Mouse (Mus musculus): ENCODE data around the gene Akap11.
"Not testable (repeated sequence)": the region's sequence is repeated elsewhere in the genome, so short reads cannot be mapped to it uniquely, and the experiment has no call there.

Akap11 gene

DNA sequence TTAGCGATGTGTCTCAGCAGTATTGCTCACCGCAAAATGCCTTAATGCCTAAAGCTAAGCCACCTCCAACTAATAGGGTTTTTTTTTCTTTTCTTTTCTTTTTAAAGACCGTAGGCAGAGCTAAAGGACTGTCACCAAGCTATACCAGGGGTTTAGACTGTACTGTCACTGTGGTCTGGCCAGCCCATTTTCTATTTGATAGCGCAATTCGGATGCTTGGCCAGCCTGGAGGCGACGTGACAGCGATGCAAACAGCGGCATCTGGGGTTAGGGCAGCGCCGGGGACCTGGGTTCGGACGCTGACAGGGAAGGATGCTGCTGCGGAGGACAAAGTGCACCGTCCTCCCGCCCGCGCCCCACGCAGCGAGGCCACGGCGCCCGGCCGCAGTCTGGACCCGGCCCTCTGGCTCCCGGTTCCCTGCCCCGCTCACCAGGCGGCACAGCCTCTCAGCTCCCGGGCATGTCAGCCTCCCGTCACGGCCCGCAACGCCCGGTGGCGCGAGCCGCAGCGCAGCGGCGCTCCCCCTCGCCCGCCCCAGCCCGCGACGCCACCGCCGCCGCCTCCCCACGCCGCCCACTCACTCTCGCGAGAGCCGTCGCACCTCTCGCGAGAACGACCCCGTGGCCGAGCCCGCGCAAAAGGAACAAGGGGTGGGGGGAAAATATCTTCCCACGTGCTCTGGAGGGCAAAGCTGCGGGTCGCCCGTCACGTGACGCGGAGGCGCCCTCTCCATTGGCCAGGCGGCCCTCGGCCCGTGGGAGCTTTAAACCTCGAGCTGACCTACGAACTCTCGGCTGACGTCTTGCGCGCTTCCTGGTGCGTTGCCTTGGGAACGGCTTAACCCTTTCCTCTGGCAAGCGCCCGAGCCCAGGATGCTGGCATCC lies at the start of gene Akap11:
Gene Akap11 (minus strand): TSS at position 528 of the 885 bp plus-strand sequence.
- peak; percentile 98 for DNase-seq

DNA sequence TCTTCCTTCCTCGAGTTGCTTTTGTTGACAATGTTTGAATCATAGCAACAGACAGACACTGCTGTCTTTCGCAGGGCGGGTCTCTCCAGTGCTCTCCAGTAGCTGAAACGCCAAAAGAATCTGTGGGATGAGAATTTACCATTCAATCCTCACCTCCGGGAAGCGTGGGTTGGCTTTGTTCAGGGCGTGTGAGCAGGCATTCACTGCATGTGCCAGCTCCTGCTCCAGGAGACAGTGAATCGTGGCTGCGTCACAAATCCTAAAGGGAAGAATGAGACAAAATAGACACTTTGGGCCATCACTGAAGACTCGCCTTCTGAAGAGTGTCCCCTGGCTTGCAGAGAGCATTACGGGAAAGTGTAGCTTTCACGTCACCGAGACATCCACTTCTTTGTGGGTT lies 47.6 kb upstream of the Akap11 start:
- DNase-seq: no peak

DNA sequence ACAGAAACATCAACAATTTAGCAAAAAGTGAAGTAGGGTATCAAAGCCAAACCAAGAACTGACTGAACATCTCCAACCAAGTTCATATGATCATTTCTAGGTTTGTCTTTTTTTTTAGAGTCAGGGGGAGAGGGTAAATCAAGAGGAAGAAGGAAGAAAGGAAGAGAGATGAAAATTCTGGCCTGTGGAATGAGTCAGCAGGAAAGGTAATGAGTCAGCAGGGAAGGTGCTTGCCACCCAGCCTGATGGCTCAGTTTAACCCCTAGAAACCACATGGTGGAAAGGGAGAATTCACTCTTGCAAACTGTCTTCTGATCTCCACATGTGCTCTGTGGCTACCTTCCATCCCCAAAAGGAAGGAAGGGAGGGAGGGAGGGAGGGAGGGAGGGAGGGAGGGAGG lies 46.6 kb upstream of the Akap11 start:
- no peak for DNase-seq

DNA sequence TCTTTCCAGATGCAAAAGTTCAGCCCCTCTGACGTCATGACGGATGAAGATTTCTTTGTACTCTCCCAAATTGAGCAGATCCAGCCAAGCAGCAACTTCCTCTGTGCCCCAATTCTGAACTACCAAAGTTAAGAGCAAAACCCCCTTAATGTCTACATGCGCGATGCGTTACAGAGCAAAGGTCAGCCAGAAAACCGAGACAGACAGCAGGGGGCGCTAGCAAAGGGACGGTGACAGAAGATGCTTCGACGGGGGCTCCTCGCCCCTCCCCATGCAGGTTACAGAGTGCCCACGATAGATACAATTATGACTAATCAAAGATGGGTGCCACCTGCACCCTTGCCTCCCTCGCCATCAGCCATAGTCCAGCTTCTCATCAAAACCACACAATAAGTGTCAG lies 39.3 kb upstream of the Akap11 start:
- no peak for DNase-seq

DNA sequence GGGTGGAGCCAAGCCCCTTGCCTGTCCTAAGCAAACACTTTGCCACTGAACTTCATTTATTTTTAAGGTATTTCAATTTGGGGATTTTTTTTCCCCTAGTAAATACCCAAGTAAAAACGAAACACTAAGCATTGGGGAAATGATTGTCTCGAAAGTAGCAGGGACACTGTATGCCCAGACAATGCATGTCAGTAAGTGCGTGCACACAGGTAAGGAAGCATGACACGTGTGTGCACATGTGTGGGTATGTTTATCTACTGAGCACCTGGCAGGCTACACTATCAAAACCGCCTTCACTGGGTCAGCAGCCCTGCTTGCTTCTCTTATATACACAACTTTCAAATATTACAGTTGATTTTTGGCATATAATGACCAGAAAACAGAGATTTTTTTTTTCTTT lies 31.8 kb upstream of the Akap11 start:
- no peak for DNase-seq

DNA sequence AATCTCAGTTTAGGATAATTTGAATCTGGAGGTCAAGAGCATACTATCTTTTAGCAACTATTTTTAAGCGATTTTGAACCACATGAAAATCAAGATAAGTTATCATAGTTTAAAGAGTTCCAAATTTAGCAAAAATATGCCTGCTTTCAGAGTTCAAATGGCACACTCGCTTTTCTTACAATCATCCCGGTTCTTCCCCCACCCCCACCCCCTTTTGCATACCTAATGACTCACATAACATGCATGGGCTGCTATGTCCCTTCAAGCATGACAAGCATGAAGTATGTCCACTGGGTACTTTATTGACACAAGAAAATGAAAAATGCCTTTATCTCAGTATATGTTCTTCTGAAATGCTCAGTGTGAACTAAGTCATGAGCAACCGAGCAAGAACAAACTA lies 29.8 kb upstream of the Akap11 start:
- no peak for DNase-seq

DNA sequence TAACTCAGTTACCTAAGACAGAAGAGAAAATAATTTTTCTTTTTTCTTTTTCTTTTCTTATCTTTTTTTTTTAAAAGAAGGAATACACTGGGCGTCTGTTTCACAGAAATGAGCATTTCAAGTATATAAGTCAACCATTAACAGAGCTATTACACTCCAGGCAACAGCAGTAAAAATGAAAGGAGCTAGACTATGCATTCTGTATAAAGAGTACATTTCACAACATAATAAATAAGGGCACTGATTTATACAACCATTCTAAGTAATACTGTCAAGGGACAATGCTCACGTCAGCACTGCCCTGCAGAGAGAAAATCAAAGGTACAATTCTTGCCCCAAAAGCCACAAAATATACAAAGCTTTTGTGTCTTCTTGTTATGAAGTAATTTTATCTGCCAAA lies 27.7 kb upstream of the Akap11 start:
- no peak for DNase-seq

DNA sequence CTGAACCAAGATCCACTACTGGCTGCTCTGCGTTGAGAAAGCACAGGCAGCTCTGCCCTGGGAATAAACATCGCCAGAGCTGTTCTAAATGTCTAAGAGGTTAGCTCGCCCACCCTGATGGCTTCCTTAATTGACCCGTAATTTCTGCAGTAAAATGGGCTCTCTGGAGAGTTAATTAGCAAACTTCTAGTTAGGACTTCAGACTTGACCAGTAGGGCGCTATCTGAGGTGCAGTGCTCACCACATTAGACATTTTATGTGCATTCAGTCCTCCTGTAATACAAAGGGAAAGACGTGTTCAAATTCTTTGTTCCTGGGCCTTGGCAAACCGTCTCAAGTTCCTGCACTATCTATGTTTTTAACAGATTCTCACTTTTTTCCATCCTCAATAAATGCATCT lies 26.6 kb upstream of the Akap11 start:
- peak; percentile 14 for DNase-seq

DNA sequence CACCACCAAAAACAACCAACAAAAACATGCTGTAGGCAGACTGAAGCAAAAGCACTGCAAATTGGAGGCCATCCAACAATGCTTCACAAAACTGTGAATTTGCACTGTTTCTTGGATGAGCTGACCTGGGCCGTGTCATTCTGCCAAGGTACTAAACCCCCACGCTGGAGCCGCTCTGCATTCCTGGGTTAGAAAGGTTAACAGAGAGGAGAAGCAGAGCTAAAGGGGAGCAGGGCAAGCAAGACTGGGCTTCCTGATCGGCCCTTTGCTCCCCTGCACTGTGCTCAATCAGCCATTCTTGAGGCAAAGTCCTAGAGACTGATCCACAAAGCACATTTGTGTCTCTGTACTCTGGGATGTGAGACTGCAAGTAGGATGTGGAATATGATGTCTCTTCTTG lies 25.5 kb upstream of the Akap11 start:
- DNase-seq: peak; percentile 89

DNA sequence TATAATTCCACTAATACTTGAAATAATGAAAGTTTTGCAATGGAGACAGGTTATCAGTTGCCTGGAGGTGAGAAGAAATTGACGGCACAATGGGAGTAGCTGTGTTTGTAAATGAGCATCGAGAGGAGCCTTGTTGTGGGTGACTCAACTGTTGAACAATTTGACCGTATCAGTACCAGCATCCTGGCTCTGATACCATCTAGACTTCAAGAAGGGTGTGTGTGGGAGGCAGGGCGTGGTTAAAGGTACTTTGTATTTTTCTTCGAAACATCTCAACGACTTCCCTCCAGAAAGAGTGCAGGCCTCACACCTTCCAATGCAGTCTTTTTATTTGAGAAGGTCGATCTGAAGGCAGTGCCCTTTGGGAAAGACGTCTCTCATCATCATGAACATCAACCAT lies 22.4 kb upstream of the Akap11 start:
- no peak for DNase-seq

DNA sequence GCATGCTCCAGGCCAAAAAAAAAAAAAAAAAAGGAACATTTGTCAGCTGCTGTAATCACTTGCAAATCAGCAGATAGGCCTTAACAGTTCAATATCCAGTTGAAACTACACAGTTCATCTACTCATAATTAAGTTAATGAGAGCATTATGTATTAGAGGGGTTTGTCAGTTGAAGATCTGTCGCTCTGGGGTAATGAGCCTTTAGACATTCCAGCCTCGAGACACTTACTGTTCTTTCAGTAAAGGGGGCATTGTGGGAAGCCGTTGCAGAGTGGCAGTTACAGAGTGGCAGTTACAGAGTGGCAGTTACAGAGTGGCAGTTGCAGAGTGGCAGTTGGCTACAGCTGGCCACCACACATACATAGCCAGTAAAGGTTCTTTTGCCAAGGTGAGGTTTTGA lies 18.2 kb upstream of the Akap11 start:
- DNase-seq: not testable (repeated sequence)

DNA sequence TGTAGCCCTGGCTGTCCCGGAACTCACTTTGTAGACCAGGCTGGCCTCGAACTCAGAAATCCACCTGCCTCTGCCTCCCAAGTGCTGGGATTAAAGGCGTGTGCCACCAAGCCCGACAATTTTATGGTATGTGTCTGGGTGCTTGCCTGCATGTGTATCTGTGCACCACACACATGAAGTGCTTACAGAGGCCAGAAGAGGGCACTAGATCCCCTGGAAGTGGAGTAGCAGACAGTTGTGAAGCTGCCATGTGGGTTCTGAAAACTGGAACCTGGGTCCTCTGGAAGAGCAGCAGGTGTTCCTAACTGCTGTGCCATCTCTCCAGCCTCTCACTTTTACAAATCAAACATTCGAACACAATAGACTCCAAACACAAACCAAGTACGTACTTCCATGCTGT lies 17.1 kb upstream of the Akap11 start:
- no peak for DNase-seq

DNA sequence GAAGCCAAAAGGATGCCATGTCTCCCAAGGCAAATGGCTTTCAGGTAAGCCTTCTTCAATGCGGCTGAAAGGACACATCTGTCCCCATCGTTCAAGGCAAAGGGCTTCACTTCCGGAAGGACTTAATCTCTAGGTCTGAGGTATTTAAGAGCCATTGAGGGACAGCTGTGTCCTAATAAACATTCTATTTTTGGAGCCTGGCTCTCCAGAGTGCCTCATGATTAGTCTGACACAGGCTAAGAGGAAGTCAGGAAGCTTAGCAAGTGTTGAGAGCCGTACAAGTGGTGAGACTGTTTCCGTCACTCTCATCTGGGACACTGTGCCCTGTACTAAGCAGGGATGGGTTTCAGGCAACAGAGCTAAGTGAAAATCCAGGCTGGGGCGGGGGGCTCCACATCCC lies 12.2 kb upstream of the Akap11 start:
- DNase-seq: no peak

DNA sequence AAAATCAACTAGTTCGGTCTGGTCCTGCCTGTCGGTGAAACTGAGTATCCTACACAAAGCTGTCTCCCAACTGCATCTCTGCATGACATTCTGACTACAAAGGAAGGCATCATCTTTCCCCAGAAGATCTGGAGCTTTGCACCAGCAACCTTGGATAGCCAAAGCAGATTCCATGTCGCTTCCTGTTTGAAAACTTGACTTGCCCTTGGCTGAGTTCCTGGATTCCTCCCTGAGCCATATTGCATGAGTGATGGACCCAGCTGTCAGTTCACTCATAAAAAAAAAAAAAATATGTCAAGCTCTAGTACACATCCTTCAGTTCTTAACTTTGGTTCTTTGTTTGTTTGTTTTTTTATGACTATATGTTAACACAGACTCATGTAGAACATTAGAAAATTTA lies 4.7 kb upstream of the Akap11 start:
- DNase-seq: no peak

DNA sequence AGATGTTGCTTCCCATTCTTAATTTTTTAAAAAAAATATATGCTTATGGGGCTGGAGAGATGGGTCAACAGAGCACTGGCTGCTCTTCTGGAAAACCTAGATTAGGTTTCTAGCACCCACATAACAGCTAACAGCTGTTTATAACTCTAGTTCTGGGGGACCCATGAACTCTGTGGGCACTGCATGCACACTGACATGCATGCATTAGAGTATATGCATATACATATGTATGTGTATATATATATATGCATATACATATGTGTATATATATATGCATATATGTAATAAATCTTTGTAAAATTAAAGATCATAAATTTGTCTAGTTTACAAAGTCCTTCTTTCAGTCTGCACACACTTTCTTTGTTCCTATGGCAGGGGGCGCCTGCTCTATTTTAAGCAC lies 3.2 kb upstream of the Akap11 start:
- no peak for DNase-seq

DNA sequence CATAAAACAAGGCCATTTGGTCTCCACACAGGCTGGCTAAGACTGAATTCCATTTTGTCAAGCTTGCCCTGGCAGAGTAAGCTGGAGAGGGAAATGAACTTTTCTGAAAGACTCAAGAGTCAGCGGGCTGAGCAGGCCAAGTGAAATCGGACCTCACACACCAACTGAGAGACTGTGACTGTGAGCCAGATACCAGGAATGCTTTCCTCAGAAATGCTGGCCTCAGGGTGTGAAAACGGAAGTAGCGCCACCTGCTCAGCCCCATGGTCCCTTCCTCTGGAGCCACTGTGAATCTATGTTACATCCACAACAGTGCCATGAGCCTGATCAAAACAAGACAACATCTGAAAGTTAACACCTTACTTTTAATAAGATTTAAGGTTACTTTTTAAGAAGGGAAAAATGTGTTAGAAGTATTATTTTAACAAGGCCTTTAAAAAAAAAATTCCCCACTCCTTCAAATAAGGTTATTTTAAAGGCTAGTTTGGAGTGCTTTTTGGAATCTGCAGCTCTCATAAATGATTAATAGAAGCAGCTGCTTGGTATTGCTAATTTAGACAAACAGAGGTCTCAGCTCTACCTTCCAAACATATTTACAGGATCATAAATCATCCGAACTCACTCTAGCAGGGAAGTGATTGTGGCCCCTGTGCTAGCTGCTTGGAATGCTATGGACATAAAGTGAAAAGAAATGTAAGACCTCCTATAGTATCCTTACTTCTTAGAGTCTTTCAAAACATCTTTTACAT lies 2.1 kb upstream of the Akap11 start:
- peak; percentile 72 for DNase-seq

DNA sequence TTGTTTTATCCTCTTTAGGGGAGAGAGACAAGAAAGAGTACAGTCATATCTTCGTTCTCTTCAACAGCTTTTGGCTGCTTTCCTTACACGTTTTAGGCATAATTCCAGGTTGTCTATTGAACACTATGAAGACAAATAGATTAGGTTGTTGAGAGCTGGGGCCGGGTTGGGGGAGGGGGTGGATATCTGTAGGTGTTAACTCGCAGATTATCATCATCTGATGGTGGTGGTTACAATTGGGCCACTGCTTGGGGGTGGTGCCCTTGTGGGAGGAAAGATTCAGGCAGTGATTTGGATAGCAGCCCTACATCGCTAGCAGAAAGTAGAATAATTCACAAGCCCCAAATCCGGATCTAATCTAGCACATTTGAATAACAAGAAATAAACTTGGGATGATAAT lies 943 bp upstream of the Akap11 start:
- DNase-seq: no peak

DNA sequence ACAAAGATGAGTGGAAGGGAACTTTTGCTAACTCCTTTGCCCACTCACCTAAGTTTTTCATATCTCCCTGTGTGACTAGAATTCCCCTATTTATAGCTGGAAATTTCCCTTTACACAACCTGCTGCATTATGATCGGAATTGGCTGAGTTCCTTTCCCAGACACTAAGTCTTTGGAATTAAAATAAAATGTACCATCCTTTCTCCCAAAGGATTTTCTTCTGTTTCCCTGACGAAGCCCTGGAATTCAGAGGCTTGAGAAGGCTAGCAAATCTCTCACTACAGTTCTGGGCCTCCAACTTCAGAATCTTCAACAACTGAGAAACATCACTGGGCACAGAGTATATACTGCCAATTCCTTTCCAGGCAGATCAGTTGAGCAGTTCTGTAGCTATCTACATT lies 1.2 kb downstream of the Akap11 start:
- DNase-seq: no peak

DNA sequence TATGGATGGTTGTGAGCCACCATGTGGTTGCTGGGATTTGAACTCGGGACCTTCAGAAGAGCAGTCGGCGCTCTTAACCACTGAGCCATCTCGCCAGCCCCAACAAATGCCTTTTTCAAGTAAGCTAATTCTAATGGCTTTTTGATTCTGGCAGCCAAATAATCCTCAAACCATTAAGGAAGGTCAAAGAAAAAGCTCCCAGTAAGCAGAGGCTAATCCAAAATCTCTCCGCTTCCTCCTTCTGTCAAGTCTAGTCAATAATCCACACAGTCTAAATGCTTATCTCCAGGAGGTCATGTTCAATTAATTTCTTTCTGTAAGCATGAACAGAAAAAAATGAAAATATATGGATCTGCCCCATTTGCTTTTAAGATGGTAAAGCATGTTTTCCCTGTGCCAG lies 2.0 kb downstream of the Akap11 start:
- DNase-seq: no peak

DNA sequence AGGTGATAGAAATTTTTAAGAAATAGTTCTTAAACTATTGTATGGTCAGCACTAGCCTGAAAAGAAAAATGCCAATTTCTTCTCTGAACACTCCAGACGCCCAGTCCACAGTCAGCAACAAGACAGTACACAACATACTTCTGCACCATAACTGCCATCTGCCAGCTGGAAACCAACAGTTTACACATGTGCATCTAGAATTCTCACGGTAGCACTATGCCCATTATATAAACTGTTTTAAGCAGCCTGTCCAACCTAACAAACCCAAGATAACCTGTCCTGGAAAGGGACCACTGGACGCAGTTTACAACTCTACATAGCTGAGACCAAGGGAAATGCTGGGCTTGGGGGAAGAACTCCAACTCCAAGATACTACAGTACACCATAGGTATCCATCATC lies 2.9 kb downstream of the Akap11 start:
- DNase-seq: no peak

DNA sequence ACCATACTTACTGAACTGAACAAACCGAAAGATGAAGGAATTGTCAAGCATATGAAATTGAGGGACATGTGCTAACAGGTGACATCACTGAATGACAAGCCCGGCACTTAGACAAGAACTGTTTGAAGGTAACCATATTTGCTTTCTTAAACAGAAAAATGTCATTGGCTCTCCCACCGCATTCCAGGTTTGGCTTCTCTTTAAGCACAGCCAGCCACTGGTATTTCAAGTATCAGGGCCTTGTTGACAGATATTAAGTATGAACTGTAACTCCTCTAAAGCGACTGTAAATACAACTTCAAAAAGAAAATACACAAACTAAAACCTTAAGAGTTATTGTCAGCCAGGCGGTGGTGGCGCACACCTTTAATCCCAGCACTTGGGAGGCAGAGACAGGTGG lies 4.3 kb downstream of the Akap11 start:
- no peak for DNase-seq

DNA sequence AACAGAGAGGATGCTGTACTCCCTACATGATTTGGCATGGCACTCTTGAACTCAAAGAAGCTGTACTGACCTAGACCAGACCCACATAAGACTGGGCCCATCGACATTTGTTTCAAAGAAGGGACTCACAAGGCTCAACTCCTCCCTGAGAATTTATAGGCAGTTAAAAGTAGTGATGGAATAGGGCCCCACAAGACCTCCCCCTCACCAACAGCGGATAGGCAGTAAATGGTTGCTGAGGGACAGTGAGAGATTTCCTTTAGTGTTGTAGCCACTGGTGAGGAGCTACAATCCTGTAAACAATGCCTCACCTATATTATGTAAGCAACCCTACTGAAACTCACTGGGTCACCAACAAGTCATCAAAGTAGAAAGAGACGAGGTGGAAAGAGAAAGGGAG lies 6.4 kb downstream of the Akap11 start:
- no peak for DNase-seq

DNA sequence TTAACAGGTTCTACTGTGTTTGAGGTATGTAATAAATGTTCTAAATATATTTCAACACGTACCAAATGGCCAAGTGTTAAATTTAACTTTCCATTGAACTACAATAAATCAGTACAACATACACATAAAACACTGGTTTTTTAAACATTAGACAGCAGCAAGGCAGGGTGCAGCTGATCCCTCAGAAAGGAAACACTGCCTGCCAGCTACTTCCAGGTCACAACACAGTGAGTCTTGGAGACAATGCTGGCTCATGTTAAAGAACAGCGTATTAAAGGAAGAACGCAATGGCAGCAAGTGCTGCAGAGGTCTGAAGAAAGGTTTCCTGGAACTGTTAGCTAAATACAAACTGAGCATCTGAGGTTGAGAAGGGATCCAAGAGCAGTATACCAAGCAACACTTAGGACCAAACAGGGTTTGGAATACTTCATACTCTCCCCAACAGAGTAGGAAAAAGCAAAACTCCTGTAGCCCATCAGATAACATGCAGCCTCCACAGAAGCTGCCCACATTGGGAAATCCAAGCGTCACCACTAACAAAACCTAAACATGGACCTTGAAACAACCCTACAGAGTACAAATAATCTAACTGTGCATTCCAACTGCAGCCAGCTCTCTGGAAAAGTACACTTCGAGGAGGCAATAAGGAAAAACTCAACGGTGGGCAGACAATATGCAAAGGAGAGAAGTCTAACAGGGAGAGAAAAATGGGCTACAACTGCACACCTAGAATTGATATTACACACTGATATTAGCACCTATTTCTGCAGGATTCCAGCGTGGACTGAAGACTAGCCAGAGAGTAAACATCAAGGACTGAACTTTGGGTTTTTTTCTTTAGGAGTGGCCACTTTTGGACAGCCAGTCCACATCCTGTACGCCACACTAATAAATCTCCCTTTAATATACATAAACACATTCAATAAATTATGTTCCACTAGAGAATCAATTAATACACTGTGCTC lies 7.9 kb downstream of the Akap11 start:
- DNase-seq: no peak

Data from kidney, adult 11 months (tissue).